Mouse (Mus musculus) heart, adult 2 months (tissue): Measurements from ENCODE around the gene Clybl. TPM values are rescaled to one million over a fixed set of nuclear protein-coding genes. Genes with fewer than 3 reads are reported as not detected.

ENCODE experiments used
- DNase-seq, 2 experiments: peaks; one replicate each; pipeline ENCODE4 v3.0.0; 2021
- H3K27ac ChIP-seq: fragments of 200-600 bp; 2 replicates; pipeline ENCODE4 v1.8.1; 2022
- H3K27me3 ChIP-seq: fragments of 200-500 bp; 2 replicates; pipeline ENCODE4 v1.6.1; 2012; ENCODE audit warnings: mild to moderate bottlenecking, low read length, inconsistent platforms, mixed read lengths; ENCODE audit not compliant: control insufficient read depth, insufficient read depth
- H3K36me3 ChIP-seq: fragments of 200-500 bp; 2 replicates; pipeline ENCODE4 v1.6.1; 2012; ENCODE audit warnings: low read length, inconsistent platforms; ENCODE audit not compliant: control insufficient read depth, insufficient read depth
- H3K4me1 ChIP-seq: fragments of 200-500 bp; 2 replicates; pipeline ENCODE4 v1.6.1; 2011; ENCODE audit warnings: low read length; ENCODE audit not compliant: control insufficient read depth, insufficient read depth
- H3K4me3 ChIP-seq: fragments of 200-600 bp; 2 replicates; pipeline ENCODE4 v1.8.1; 2022
- H3K79me2 ChIP-seq: fragments of 200-500 bp; replicated peaks from 2 replicates; pipeline ENCODE4 v1.6.1; 2012; ENCODE audit warnings: mild to moderate bottlenecking, inconsistent platforms, low read length, moderate library complexity, mixed read lengths; ENCODE audit not compliant: control insufficient read depth, insufficient read depth
- H3K9ac ChIP-seq: fragments of 200-500 bp; 2 replicates; pipeline ENCODE4 v1.6.1; 2012; ENCODE audit warnings: low read depth, mild to moderate bottlenecking, control low read depth, inconsistent platforms, low read length, mixed read lengths
- CTCF ChIP-seq: fragments of 200-600 bp; IDR thresholded peaks from 2 replicates; pipeline ENCODE4 v1.8.1; 2022; ENCODE audit warnings: antibody characterized with exemption, mild to moderate bottlenecking, moderate library complexity
- EP300 ChIP-seq: fragments of 200-500 bp; IDR thresholded peaks from 2 replicates; pipeline ENCODE4 v1.6.1; 2011; ENCODE audit warnings: low read depth, low read length, control low read depth; ENCODE audit not compliant: insufficient read depth
- POLR2A ChIP-seq: fragments of 200-500 bp; IDR thresholded peaks from 2 replicates; pipeline ENCODE4 v1.6.1; 2011; ENCODE audit warnings: mild to moderate bottlenecking, low read depth, low read length, control low read depth; ENCODE audit not compliant: insufficient read depth
- WGBS: fragments of 180-500 bp; shearing (Covaris S2); methylation state at CpG from one replicate; pipeline ENCODE4 v1.1.7; 2018; 5-methylcytosine and 5-hydroxymethylcytosine counted together
- intact Hi-C: fragments of 180-260 bp; cut with DNase I; formaldehyde crosslinking; loops from one replicate; pipeline ENCODE4 v1.15.1; 2025
- polyA plus RNA-seq: library from polyadenylated mRNA; depleted of rRNA; stranded (reverse); fragments of >200 nt; gene quantifications from 2 replicates; pipeline ENCODE4 v1.2.3, GENCODE M21; 2012
- total RNA-seq, 2 experiments: library from RNA; stranded (reverse); gene quantifications; 2 replicates each; pipeline ENCODE4 v1.2.3; 2021

Gene Clybl
- total and polyA plus RNA-seq, 3 experiments = 50.3 to 131 (median 115) TPM

DNA sequence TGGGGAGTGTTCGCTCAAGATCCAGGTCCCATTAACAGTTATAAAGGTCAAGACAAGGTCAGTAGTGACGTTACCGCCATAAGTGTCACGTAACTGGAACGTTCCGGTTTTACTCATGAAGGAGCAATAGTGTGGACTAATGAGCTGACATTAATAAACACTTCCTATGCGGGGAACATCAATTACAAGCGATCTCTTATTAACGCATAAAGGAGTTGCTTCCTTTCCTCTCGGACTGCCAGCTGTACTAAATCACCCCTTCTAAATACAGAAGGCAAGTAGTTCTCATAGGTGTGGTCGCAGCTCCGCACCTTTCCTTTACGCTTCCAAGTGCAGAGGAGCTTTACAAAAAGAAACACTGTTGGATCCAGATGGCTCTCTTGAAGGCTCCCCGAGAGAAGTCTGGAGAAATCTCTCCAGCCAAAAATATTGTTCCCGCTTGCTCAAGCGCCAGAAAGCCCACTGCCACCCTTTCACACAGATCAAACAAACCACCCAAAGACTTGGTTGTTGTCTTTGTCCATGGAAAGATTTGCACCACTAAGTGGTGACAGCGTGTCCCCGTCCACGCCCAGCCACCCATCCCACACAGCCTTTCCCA lies 207.0 kb downstream of the Clybl start:
- intact Hi-C loops = no loop called here
- Histone ChIP-seq H3K79me2 (no peaks in the 10 kb centered on the region), H3K27me3 (no peaks in the 10 kb centered on the region), H3K4me3 (no peak overlapping the region), H3K9ac (no peak overlapping the region), H3K4me1 (no peaks in the 10 kb centered on the region), H3K27ac (no peak overlapping the region), H3K36me3 (no peaks in the 10 kb centered on the region)
- WGBS = 88% methylated on average over 19 of the region's 19 CpGs
- TF ChIP-seq EP300 = no peak
- TF ChIP-seq CTCF = no peak
- TF ChIP-seq POLR2A = no peak
- no peak for DNase-seq

DNA sequence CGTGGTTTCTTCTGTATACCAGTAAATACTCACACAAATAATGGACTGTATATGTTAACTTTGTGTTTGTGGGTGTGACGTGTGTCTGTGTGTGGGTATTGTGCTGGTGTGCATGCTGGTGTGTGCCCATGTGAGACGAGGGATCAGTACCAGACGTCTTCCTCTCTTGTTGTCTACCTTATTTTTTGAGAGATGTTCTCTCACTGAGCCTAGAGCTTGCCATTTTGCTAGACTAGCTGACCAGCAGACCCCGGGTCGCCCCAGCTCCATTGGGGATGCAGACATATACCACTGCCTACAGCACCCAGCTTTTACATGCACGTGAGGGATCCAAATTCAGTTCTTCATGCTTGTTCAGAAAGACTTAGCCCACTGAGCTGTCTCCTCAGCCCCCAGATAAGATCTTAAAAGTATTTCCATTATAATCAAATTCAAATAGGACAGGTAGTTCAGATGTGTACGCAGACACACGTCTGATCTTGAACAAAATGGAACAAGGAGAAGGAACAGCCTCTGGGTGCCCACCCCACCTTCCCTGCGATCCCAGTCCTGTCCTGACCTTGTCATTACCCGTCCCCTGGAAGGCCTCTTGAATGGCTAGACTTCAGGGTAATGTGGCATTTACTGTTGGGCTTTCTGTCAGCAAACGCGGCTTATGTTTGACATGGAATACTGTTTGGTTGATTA lies 208.3 kb downstream of the Clybl start:
- H3K79me2 ChIP-seq = no peaks in the 10 kb centered on the region
- H3K36me3 ChIP-seq = no peaks in the 10 kb centered on the region
- H3K4me1 ChIP-seq = no peaks in the 10 kb centered on the region
- intact Hi-C loops = no loop called here
- no peaks in the 10 kb centered on the region for H3K27me3 ChIP-seq
- no peak for DNase-seq
- H3K9ac ChIP-seq = no peak overlapping the region
- WGBS = 85% methylated on average over 13 of the region's 13 CpGs
- TF ChIP-seq CTCF (no peak), EP300 (no peak), POLR2A (no peak)
- no peak overlapping the region for H3K27ac ChIP-seq
- no peak overlapping the region for H3K4me3 ChIP-seq

DNA sequence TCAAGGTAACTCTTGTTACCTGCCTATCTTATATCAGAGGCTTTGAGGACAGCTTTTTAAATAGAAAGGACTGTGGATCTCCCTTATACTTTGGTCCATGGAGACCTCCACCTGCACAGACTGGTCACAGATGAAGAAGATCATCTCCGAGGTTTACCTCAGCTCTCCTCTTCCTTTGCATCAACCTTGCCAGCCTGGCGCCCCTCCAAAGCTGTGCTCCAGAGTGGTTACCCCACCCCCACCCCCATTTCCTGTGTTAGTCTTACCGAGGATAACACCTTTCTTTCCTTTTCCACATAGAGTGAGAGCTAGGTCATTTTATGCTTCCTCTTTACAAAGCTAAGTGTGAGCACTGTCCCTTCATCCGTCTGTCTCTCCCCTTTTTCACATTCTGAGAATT lies 209.4 kb downstream of the Clybl start:
- Histone ChIP-seq H3K4me1 (no peaks in the 10 kb centered on the region), H3K9ac (no peak overlapping the region), H3K27me3 (no peaks in the 10 kb centered on the region), H3K36me3 (no peaks in the 10 kb centered on the region), H3K4me3 (no peak overlapping the region), H3K27ac (no peak overlapping the region), H3K79me2 (no peaks in the 10 kb centered on the region)
- intact Hi-C loops = no loop called here
- no peak for DNase-seq
- TF ChIP-seq EP300 (no peak), CTCF (no peak), POLR2A (no peak)
- WGBS = 38% methylated on average over 4 of the region's 4 CpGs

DNA sequence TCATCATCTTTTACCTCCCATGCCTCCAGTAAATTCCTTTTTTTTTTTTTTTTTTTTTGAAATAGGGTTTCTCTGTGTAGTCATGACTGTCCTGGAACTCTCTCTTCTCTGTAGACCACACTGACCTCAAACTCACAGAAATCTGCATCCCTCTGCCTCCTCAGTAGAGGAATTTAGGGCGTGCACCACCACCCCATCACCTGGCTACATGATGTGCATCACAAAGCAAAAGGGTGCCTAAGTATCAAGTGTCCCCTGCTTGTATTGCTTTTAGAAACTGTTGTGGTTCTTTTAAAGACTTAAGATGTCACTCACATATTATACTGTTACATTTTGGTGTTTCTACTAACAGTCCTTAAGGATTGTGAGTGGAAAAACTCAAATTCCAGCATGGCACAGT lies 211.6 kb downstream of the Clybl start:
- Histone ChIP-seq H3K9ac (no peak overlapping the region), H3K4me1 (no peaks in the 10 kb centered on the region), H3K27ac (no peak overlapping the region), H3K79me2 (no peaks in the 10 kb centered on the region), H3K4me3 (no peak overlapping the region), H3K36me3 (no peaks in the 10 kb centered on the region), H3K27me3 (no peaks in the 10 kb centered on the region)
- TF ChIP-seq POLR2A = no peak
- TF ChIP-seq EP300 = no peak
- no peak for TF ChIP-seq CTCF
- intact Hi-C loops = no loop called here
- DNase-seq = no peak
- WGBS = 84% methylated on average over 1 of the region's 1 CpGs

DNA sequence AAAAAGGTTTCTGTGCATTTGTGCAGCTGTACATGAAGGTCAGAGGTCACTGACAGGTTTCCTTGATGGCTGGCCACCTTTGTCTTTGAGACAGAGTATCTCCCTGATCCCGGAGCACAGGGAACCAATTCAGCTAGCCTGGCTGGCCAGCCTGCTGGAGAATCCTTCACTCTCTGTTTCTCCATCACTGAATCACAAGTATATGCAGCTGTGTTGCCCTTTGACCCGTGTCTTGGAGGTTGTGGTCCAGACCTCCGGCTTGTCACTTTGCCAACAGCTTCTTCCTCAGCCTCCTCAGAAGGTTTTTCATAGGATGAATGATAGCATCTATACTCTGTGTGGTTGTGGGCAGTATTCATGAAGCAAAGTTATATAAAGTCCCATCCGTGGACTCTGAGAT lies 217.2 kb downstream of the Clybl start:
- H3K4me3 ChIP-seq = no peak overlapping the region
- H3K27me3 ChIP-seq = no peaks in the 10 kb centered on the region
- H3K27ac ChIP-seq = no peak overlapping the region
- WGBS = 69% methylated on average over 4 of the region's 4 CpGs
- TF ChIP-seq EP300 = no peak
- TF ChIP-seq CTCF = no peak
- TF ChIP-seq POLR2A = no peak
- intact Hi-C loops = no loop called here
- DNase-seq = no peak
- no peak overlapping the region for H3K9ac ChIP-seq
- no peaks in the 10 kb centered on the region for H3K36me3 ChIP-seq
- no peaks in the 10 kb centered on the region for H3K4me1 ChIP-seq
- H3K79me2 ChIP-seq = no peaks in the 10 kb centered on the region

DNA sequence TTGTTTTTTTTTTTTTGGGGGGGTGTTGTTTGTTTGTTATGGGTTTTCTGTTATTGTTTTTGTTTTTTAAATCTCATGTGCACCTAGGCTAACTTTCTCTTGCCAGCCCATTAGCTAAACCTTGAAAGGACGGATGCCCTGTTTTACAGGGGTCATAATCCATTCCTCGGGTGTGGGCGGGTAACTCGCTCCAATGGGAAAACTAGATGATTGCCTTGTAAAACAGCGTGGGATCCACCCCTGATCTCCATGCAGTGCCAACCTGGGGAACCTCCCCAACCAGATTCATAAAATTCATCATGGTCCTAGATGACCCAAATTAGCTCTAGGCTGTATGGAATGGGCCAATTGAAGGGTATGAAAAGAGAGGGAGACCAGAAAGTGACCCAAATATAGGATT lies 218.4 kb downstream of the Clybl start:
- intact Hi-C loops = no loop called here
- no peak for TF ChIP-seq CTCF
- no peak for TF ChIP-seq EP300
- TF ChIP-seq POLR2A = no peak
- Histone ChIP-seq H3K4me3 (no peak overlapping the region), H3K36me3 (no peaks in the 10 kb centered on the region), H3K79me2 (no peaks in the 10 kb centered on the region), H3K27me3 (no peaks in the 10 kb centered on the region), H3K9ac (no peak overlapping the region), H3K27ac (no peak overlapping the region), H3K4me1 (no peaks in the 10 kb centered on the region)
- DNase-seq = no peak
- 90% methylated on average over 5 of the region's 5 CpGs for WGBS
